Mouse (Mus musculus) stomach, embryonic 16.5 days (tissue): ENCODE data around the gene Map1s. TPM values are rescaled to one million over a fixed set of nuclear protein-coding genes. Genes with fewer than 3 reads are reported as not detected.

Experiments
- ATAC-seq: fragments of 200-750 bp; cut with Nextera tagmentation; 2 replicates; pipeline ENCODE4 v1.8.0; 2017; ENCODE audit warnings: moderate number of reproducible peaks, moderate TSS enrichment; ENCODE audit not compliant: insufficient read depth, low FRiP score
- H3K27ac ChIP-seq: fragments of 300-500 bp; sonication (generic); 2 replicates; pipeline ENCODE4 v1.5.1; 2014; ENCODE audit warnings: low read length
- H3K27me3 ChIP-seq: fragments of 300-500 bp; sonication (generic); 2 replicates; pipeline ENCODE4 v1.6.1; 2014; ENCODE audit warnings: low read length, control low read depth, mixed read lengths; ENCODE audit not compliant: control insufficient read depth, insufficient read depth
- H3K36me3 ChIP-seq: fragments of 300-500 bp; sonication (generic); 2 replicates; pipeline ENCODE4 v1.6.1; 2014; ENCODE audit warnings: low read length; ENCODE audit not compliant: control insufficient read depth, insufficient read depth
- H3K4me1 ChIP-seq: fragments of 300-500 bp; sonication (generic); 2 replicates; pipeline ENCODE4 v1.6.1; 2014; ENCODE audit warnings: low read length, control low read depth, mixed read lengths; ENCODE audit not compliant: control insufficient read depth, insufficient read depth
- H3K4me2 ChIP-seq: fragments of 300-500 bp; sonication (generic); 2 replicates; pipeline ENCODE4 v1.6.1; 2014; ENCODE audit warnings: low read depth, low read length, mixed read lengths
- H3K4me3 ChIP-seq: fragments of 300-500 bp; sonication (generic); replicated peaks from 2 replicates; pipeline ENCODE4 v1.5.1; 2014; ENCODE audit warnings: mild to moderate bottlenecking, low read length
- H3K9ac ChIP-seq: fragments of 300-500 bp; sonication (generic); 2 replicates; pipeline ENCODE4 v1.6.1; 2014; ENCODE audit warnings: low read length
- H3K9me3 ChIP-seq: fragments of 300-500 bp; sonication (generic); replicated peaks from 2 replicates; pipeline ENCODE4 v1.6.1; 2016; ENCODE audit warnings: low read length, control low read depth; ENCODE audit not compliant: control insufficient read depth
- WGBS: fragments of 180-500 bp; shearing (Covaris S2); extraction: QIAGEN DNeasy Blood & Tissue Kit; methylation state at CpG from one replicate; pipeline ENCODE4 v1.1.7; 2014; 5-methylcytosine and 5-hydroxymethylcytosine counted together
- polyA plus RNA-seq: library from polyadenylated mRNA; unstranded; fragments of >200 nt; fragmentation: Nextera tagmentation; extraction: Ambion mirVana; gene quantifications from 2 replicates; pipeline ENCODE4 v1.2.1, GENCODE M21; 2015

The Map1s gene
- polyA plus RNA-seq, 1 experiment from 2014 or later = 39.8 TPM

DNA sequence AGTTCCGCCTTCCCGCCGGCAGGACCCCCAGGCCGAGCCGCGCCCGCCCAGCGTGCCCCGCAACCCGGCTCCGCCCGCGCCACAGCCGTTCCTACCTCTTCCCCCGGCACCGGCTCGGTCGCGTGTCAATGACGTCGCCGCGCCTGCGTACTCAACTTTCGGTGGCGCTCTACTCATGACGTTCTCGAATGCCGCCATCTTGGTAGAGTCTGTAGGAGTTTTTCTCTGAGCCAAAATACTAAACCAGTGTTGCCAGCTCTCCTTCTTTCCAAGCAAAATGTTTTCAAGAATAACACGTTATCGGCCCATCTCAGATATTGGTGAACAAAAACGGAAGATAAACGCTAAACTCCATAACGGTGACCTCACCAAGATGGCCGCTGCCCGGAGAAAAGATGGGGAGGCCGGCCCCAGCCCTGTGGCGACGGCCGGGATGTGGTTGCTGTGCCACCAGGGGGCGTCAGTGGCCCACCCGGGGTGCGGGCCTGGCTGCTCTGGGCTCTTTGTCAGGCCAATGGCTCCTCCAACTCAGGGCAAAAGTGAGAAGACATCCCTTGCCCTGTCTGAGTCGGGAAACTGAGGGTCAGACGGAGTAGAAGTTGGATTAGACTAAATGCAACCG, 32.3 kb upstream of the Map1s start, which contains the start of gene Ccdc124:
Ccdc124 (minus strand) TSS at position 572 of the 622 bp plus-strand sequence.
- Histone ChIP-seq H3K27ac (peak within 1 kb of the TSS; percentile 78), H3K27me3 (no peaks in the 10 kb centered on the region), H3K9me3 (no peaks in the 10 kb centered on the region), H3K4me1 (peaks cover 15% of the 10 kb centered on the region), H3K4me2 (peak within 1 kb of the TSS; percentile 78), H3K9ac (peak within 1 kb of the TSS; percentile 83), H3K4me3 (peak within 1 kb of the TSS; percentile 80), H3K36me3 (no peaks in the 10 kb centered on the region)
- under 1% methylated on average over 46 of the region's 46 CpGs for WGBS
- peak; percentile 87 for ATAC-seq

DNA sequence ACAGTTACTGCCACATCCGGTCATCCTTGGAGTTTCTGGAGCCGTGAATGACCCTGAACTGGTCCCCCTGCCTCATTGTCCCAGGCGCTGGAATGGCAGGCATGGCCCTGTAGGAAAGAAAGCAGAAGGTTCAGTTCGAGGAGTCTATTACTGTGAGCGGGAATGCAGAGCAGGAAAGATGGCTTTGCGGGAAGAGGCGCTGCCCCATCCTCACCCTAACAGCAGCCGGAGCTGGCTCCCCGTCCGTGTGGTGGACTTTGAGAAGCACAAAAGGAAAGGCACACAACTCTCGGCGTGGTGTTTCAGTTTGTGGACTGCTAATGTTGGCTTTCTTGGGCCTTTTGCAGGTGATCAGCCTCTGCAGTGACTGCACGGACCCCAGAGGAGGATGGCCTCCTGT, 31.3 kb upstream of the Map1s start:
- H3K36me3 ChIP-seq = no peaks in the 10 kb centered on the region
- no peaks in the 10 kb centered on the region for H3K9me3 ChIP-seq
- ATAC-seq = no peak
- peaks cover 6% of the 10 kb centered on the region for H3K4me1 ChIP-seq
- no peak overlapping the region for H3K4me3 ChIP-seq
- H3K27me3 ChIP-seq = no peaks in the 10 kb centered on the region
- no peak overlapping the region for H3K9ac ChIP-seq
- 91% methylated on average over 13 of the region's 13 CpGs for WGBS
- no peak overlapping the region for H3K27ac ChIP-seq
- H3K4me2 ChIP-seq = no peak overlapping the region

DNA sequence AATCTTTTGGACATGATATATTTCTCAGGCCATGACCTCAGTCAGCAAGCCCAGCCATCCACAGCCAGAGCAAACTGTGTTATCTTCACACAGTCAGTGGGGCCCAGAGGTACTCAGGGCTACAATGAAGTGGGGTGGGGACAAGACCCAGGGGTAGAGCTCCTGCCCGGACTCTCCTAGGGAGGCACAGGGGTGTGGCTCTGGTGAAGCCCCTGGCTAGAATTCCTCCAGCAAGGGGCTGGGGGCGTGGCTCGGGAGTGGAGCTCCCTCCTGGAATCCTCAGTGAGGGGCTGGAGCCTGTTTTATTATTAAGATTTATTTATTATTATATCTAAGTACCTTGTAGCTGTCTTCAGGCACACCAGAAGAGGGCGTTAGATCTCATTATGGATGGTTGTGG, 29.4 kb upstream of the Map1s start:
- no peaks in the 10 kb centered on the region for H3K27me3 ChIP-seq
- no peaks in the 10 kb centered on the region for H3K36me3 ChIP-seq
- WGBS = 47% methylated on average over 4 of the region's 4 CpGs
- no peaks in the 10 kb centered on the region for H3K9me3 ChIP-seq
- ATAC-seq = no peak
- no peak overlapping the region for H3K9ac ChIP-seq
- H3K4me1 ChIP-seq = peaks cover 2% of the 10 kb centered on the region; the same call in 1 of the 2 replicates
- H3K4me2 ChIP-seq = no peak overlapping the region
- no peak overlapping the region for H3K4me3 ChIP-seq
- no peak overlapping the region for H3K27ac ChIP-seq

DNA sequence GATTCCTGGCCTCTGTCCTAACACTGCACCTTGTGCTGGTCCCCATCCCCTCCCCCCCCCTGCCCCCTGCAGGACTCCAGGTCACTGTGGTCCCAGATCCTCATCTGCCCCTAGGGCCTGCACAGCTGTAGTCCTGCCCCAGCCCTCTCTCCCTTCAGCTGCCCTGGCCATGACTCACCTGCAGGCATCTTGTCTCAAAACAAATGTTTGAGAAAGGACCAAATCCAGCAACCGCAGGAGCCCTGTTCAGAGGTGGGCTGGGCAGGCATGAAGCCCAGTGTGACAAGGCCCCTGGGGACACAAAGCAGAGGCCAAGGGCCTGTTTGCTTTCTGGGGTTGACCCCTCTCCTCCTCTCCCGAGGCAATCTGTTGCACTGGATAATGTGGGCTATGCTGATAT, 27.6 kb upstream of the Map1s start:
- whole genome bisulfite sequencing = 46% methylated on average over 2 of the region's 2 CpGs
- H3K9me3 ChIP-seq = no peaks in the 10 kb centered on the region
- H3K4me1 ChIP-seq = no peaks in the 10 kb centered on the region
- ATAC-seq = peak; percentile 12; the same call in 1 of the 2 replicates
- H3K4me2 ChIP-seq = no peak overlapping the region
- no peak overlapping the region for H3K4me3 ChIP-seq
- H3K27ac ChIP-seq = 0 out of 2 replicates have a peak overlapping the region, but pooled peaks have one; percentile 5
- no peaks in the 10 kb centered on the region for H3K36me3 ChIP-seq
- H3K9ac ChIP-seq = no peak overlapping the region
- no peaks in the 10 kb centered on the region for H3K27me3 ChIP-seq

DNA sequence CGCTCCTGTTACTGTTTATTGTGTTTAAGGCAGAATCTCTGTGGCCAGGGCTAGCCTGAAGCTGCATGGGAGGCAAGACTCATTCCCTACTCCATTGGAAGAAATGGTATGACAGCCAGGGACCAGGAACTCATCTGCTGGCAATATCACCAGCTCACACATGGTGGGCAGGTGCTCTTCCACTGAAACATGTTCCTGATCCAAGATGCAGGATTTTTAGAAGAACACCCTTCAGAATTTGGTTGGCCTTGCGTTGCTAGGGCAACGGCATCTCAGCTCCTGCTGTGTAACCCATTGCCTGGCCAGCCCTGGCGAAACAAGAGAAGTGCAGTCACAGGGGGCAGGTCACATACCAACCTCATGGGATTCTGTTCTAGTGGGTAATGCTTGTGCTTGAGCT, 26.2 kb upstream of the Map1s start:
- WGBS = 58% methylated on average over 4 of the region's 4 CpGs
- ATAC-seq = no peak
- Histone ChIP-seq H3K4me3 (no peak overlapping the region), H3K9me3 (no peaks in the 10 kb centered on the region), H3K4me1 (no peaks in the 10 kb centered on the region), H3K27ac (no peak overlapping the region), H3K9ac (no peak overlapping the region), H3K27me3 (no peaks in the 10 kb centered on the region), H3K4me2 (no peak overlapping the region), H3K36me3 (no peaks in the 10 kb centered on the region)

DNA sequence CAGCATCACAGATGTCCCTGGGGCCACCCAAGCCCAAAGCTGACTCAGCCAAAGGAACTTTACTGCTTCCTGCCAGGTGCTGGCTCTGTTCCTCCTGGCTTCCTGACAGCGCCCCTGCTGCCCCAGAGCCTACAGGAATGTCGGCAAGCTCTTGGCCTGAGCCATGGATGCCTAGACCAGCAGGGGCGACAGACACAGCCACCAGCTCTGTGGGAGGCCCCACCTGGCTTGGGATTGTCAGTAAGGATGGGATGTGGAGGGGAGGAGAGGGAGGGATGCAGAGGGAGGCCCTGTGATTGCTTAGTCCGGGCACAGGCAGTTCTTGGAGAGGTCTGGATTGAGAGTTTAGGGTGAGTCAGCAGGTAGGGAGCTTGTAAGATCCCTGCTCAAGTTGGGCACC, 25.6 kb upstream of the Map1s start:
- H3K27me3 ChIP-seq = no peaks in the 10 kb centered on the region
- H3K4me3 ChIP-seq = no peak overlapping the region
- no peak overlapping the region for H3K4me2 ChIP-seq
- no peak overlapping the region for H3K27ac ChIP-seq
- H3K36me3 ChIP-seq = no peaks in the 10 kb centered on the region
- no peaks in the 10 kb centered on the region for H3K4me1 ChIP-seq
- WGBS = 9% methylated on average over 4 of the region's 4 CpGs
- no peak for ATAC-seq
- H3K9ac ChIP-seq = no peak overlapping the region
- no peaks in the 10 kb centered on the region for H3K9me3 ChIP-seq

DNA sequence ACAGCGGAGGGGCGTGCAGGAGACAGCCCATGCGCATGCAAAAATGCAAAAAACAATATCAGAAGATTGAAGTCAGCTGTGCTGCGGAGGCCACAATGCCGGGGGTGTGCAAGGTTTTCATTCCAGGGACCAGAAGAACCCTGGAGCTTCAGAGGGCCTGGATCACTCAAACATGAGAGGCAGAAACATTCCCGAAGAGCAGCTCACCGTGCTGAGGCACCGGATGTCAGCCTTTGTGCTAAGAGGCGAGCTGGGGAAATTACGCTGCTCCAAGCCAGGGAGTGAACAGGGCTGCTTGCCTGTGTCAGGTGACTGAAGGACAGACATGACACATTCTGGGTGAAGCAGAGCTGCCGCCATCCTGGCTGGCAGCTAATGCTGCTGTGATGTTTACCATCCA, 25.2 kb upstream of the Map1s start:
- Histone ChIP-seq H3K9me3 (no peaks in the 10 kb centered on the region), H3K27me3 (no peaks in the 10 kb centered on the region), H3K9ac (no peak overlapping the region), H3K4me3 (no peak overlapping the region), H3K27ac (no peak overlapping the region), H3K4me2 (no peak overlapping the region), H3K36me3 (no peaks in the 10 kb centered on the region), H3K4me1 (no peaks in the 10 kb centered on the region)
- 22% methylated on average over 11 of the region's 11 CpGs for WGBS
- ATAC-seq = peak; percentile 38; the same call in 1 of the 2 replicates

DNA sequence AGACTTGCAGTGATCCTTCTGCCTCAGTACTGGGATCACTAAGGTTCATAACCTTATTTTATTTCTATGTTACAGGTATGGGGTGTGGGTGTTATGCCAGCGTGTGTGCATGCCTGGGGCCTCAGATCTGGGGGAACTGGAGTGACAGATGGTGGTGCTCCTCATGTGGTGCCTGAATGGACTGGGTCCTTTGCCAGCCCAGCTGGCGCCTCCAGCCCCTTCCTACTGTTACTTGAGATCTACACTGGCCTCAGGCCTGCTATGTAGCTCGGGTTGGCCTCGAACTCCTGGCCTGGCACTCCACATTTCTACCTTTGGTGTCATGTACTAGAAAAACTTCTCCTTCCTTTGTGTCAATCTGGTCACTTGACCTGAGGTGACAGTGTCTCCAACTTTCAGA, 21.5 kb upstream of the Map1s start:
- H3K27ac ChIP-seq = no peak overlapping the region
- H3K9ac ChIP-seq = no peak overlapping the region
- H3K4me1 ChIP-seq = no peaks in the 10 kb centered on the region
- no peaks in the 10 kb centered on the region for H3K36me3 ChIP-seq
- H3K4me2 ChIP-seq = no peak overlapping the region
- no peak overlapping the region for H3K4me3 ChIP-seq
- no peaks in the 10 kb centered on the region for H3K9me3 ChIP-seq
- H3K27me3 ChIP-seq = no peaks in the 10 kb centered on the region
- 81% methylated on average over 4 of the region's 4 CpGs for WGBS
- no peak for ATAC-seq

DNA sequence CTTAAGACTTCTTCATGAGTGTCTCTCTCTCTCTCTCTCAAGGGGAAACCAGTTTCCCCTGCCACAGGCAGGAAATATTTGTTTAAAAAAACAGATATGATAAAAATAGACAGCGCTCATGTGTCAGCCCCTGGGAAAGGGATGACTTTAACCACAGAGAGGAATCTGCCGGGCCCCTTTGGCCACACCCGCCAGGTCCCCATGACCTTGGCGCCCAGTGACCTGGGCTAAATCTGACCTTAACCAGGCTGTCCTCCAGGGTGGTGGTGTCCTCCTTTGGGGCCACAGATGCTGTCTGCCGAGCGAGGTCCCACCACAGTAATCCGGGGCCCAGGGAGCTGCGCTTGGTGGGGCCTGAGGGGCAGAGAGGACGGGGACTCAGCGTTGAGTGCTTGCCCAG, 21.0 kb upstream of the Map1s start:
- Histone ChIP-seq H3K36me3 (no peaks in the 10 kb centered on the region), H3K27me3 (no peaks in the 10 kb centered on the region), H3K4me1 (no peaks in the 10 kb centered on the region), H3K9ac (no peak overlapping the region), H3K27ac (no peak overlapping the region), H3K4me3 (no peak overlapping the region), H3K9me3 (no peaks in the 10 kb centered on the region), H3K4me2 (no peak overlapping the region)
- WGBS = 80% methylated on average over 10 of the region's 10 CpGs
- no peak for ATAC-seq
